ENCODE assay signal across 16 mouse cellular contexts in genomic region chr13:21781639-21782038, GRCm38 (mm10). TPM values are rescaled to one million over a fixed set of nuclear protein-coding genes. Genes with fewer than 3 reads are reported as not detected.
DNase-seq lines count a peak whose midpoint lies in the region; ATAC-seq and TF ChIP-seq lines count a peak whose summit lies in the region.
"Had no signal": no experiment of that assay in that cellular context is flagged by ENCODE, and none has a peak within 500 bp of the region (broad histone marks: within the 10 kb centered on the region; RNA-seq: fewer than 3 reads in every experiment).

No protein-coding gene starts in this region.

- H3K4me3 ChIP-seq in forebrain, embryonic 12.5 days (replicated peaks), result no peak overlapping the region
- H3K4me3 ChIP-seq in forebrain, embryonic 15.5 days, result no peak overlapping the region
- no peak overlapping the region for H3K4me3 ChIP-seq in lung, embryonic 14.5 days (ENCODE audit: low read depth, low read length)
- peak overlapping the region in 1 of 2 experiments; percentile 36; a peak in 3 of 4 replicates for H3K4me3 ChIP-seq in liver, embryonic 14.5 days (ENCODE audit: insufficient read depth in 1 of 2, low read depth in 2 of 2, low read length in 2 of 2)
- H3K4me3 ChIP-seq: left cerebral cortex, adult 2 months had no signal

- 93% methylated on average over 1 of the region's 1 CpGs for WGBS in forebrain, embryonic 12.5 days
- 95% methylated on average over 1 of the region's 1 CpGs for WGBS in forebrain, embryonic 15.5 days
- WGBS in lung, embryonic 14.5 days, result 87% methylated on average over 1 of the region's 1 CpGs
- WGBS in liver, embryonic 14.5 days (ENCODE audit: insufficient replicate concordance), result 83% methylated on average over 1 of the region's 1 CpGs

- no peak overlapping the region for H3K9ac ChIP-seq in forebrain, embryonic 12.5 days
- no peak overlapping the region for H3K9ac ChIP-seq in forebrain, embryonic 15.5 days (replicated peaks)
- H3K9ac ChIP-seq in lung, embryonic 14.5 days, result no peak overlapping the region
- H3K9ac ChIP-seq in liver, embryonic 14.5 days (replicated peaks), result peak overlapping the region; percentile 77
- H3K9ac ChIP-seq: hindbrain, embryonic 15.5 days had no signal

- no peak for TF ChIP-seq EP300 in liver, embryonic 14.5 days (IDR thresholded peaks at IDR 0.05; ENCODE audit: low read depth)

- peaks cover 45% of the 10 kb centered on the region for H3K4me1 ChIP-seq in forebrain, embryonic 12.5 days
- H3K4me1 ChIP-seq in forebrain, embryonic 15.5 days, result peaks cover 56% of the 10 kb centered on the region
- peaks cover 9% of the 10 kb centered on the region; the same call in 1 of the 2 replicates for H3K4me1 ChIP-seq in lung, embryonic 14.5 days (ENCODE audit: insufficient read depth)
- peaks cover 33 to 35% of the 10 kb centered on the region in 2 experiments for H3K4me1 ChIP-seq in liver, embryonic 14.5 days (replicated peaks; ENCODE audit: control insufficient read depth in 2 of 2, insufficient read depth in 2 of 2, low read length in 1 of 2)

- ATAC-seq in forebrain, embryonic 12.5 days (ENCODE audit: low FRiP score), result no peak
- no peak for ATAC-seq in forebrain, embryonic 15.5 days (replicated peaks)
- ATAC-seq in lung, embryonic 14.5 days (ENCODE audit: insufficient read depth), result no peak
- ATAC-seq in liver, embryonic 14.5 days (ENCODE audit: insufficient read depth), result no peak
- ATAC-seq: lung, postnatal 0 days had no signal

- TF ChIP-seq CTCF in lung, embryonic 14.5 days (IDR thresholded peaks at IDR 0.05; ENCODE audit: low read depth), result no peak
- TF ChIP-seq CTCF in liver, embryonic 14.5 days (IDR thresholded peaks at IDR 0.05; ENCODE audit: low read depth), result no peak

- peak overlapping the region; percentile 51; the same call in 1 of the 2 replicates for H3K27ac ChIP-seq in forebrain, embryonic 12.5 days
- H3K27ac ChIP-seq in forebrain, embryonic 15.5 days (replicated peaks), result no peak overlapping the region
- peak overlapping the region; percentile 100 for H3K27ac ChIP-seq in lung, embryonic 14.5 days (ENCODE audit: low read depth)
- H3K27ac ChIP-seq in liver, embryonic 14.5 days, result peak overlapping the region; percentile 97
- H3K27ac ChIP-seq: hindbrain, embryonic 15.5 days; left cerebral cortex, adult 2 months had no signal

- H3K27me3 ChIP-seq in forebrain, embryonic 12.5 days, result no peaks in the 10 kb centered on the region
- H3K27me3 ChIP-seq in forebrain, embryonic 15.5 days, result no peaks in the 10 kb centered on the region
- H3K27me3 ChIP-seq in lung, embryonic 14.5 days (ENCODE audit: insufficient read depth, low read length), result no peaks in the 10 kb centered on the region
- no peaks in the 10 kb centered on the region for H3K27me3 ChIP-seq in liver, embryonic 14.5 days (ENCODE audit: control insufficient read depth, insufficient read depth, low read length)

- H3K4me2 ChIP-seq in forebrain, embryonic 12.5 days, result no peak overlapping the region
- H3K4me2 ChIP-seq in forebrain, embryonic 15.5 days (replicated peaks), result no peak overlapping the region
- peak overlapping the region; percentile 88 for H3K4me2 ChIP-seq in lung, embryonic 14.5 days
- peak overlapping the region; percentile 90 for H3K4me2 ChIP-seq in liver, embryonic 14.5 days (ENCODE audit: low read depth)

- no peak for DNase-seq in lung, embryonic 14.5 days
- no peak for DNase-seq in lung, postnatal 4 days
- DNase-seq in c-Kit-positive CD71-positive TER-119-positive erythroid progenitor cells, embryonic 14.5 days (ENCODE audit: low spot score), result peak; percentile 37
- DNase-seq in liver, embryonic 14.5 days (ENCODE audit: low read depth in 3 of 3, low spot score in 3 of 3), result no peak
- no peak for DNase-seq in adipocyte (ENCODE audit: low spot score)
- no peak for DNase-seq in frontal cortex, postnatal 10 days (ENCODE audit: low spot score in 2 of 2)
- DNase-seq: heart, adult 18-20 months; kidney, postnatal 4 days; thymus, postnatal 36 days had no signal

- H3K36me3 ChIP-seq in forebrain, embryonic 12.5 days (replicated peaks), result no peaks in the 10 kb centered on the region
- H3K36me3 ChIP-seq in forebrain, embryonic 15.5 days, result no peaks in the 10 kb centered on the region
- H3K36me3 ChIP-seq in lung, embryonic 14.5 days (ENCODE audit: insufficient read depth), result no peaks in the 10 kb centered on the region
- no peaks in the 10 kb centered on the region for H3K36me3 ChIP-seq in liver, embryonic 14.5 days (replicated peaks; ENCODE audit: control insufficient read depth, insufficient read depth, low read depth)
- H3K36me3 ChIP-seq: hindbrain, embryonic 15.5 days had no signal

- no peaks in the 10 kb centered on the region for H3K9me3 ChIP-seq in forebrain, embryonic 12.5 days
- H3K9me3 ChIP-seq in forebrain, embryonic 15.5 days, result no peaks in the 10 kb centered on the region
- no peaks in the 10 kb centered on the region for H3K9me3 ChIP-seq in lung, embryonic 14.5 days (ENCODE audit: low read depth, low read length)
- no peaks in the 10 kb centered on the region for H3K9me3 ChIP-seq in liver, embryonic 14.5 days (ENCODE audit: control insufficient read depth, low read length)
- H3K9me3 ChIP-seq: hindbrain, embryonic 15.5 days had no signal

RNA-seq across cellular contexts. Expression of gene Hist1h1b, which starts 1.2 kb away (rescaled TPM):
- 44.0 and 46.6 TPM in 2 replicates for polyA plus RNA-seq in forebrain, embryonic 12.5 days (2016; fragmentation: Nextera tagmentation; extraction: Ambion mirVana)
- 9.6 and 13.7 TPM in 2 replicates for polyA plus RNA-seq in forebrain, embryonic 15.5 days (2015; fragmentation: Nextera tagmentation; extraction: Ambion mirVana)
- 18.5 and 19.7 TPM in 2 replicates for polyA plus RNA-seq in lung, embryonic 14.5 days (2014; fragmentation: Nextera tagmentation; extraction: Ambion mirVana)
- polyA plus RNA-seq in liver, embryonic 14.5 days (2012; rRNA removed), result 8.2 and 9.4 TPM in 2 replicates
- polyA plus RNA-seq in liver, embryonic 14.5 days (2014; fragmentation: Nextera tagmentation; extraction: Ambion mirVana), result 19.7 and 20.6 TPM in 2 replicates

RNA-seq across cellular contexts. Expression of gene Hist1h3i, which starts 1.5 kb away (rescaled TPM):
- 166 and 188 TPM in 2 replicates for polyA plus RNA-seq in forebrain, embryonic 12.5 days (2016; fragmentation: Nextera tagmentation; extraction: Ambion mirVana)
- 79.3 and 101 TPM in 2 replicates for polyA plus RNA-seq in forebrain, embryonic 15.5 days (2015; fragmentation: Nextera tagmentation; extraction: Ambion mirVana)
- 237 and 252 TPM in 2 replicates for polyA plus RNA-seq in lung, embryonic 14.5 days (2014; fragmentation: Nextera tagmentation; extraction: Ambion mirVana)
- 37.6 and 93.8 TPM in 2 replicates for polyA plus RNA-seq in liver, embryonic 14.5 days (2012; rRNA removed)
- 299 and 331 TPM in 2 replicates for polyA plus RNA-seq in liver, embryonic 14.5 days (2014; fragmentation: Nextera tagmentation; extraction: Ambion mirVana)

RNA-seq across cellular contexts. Expression of gene Hist1h2an, which starts 5.4 kb away (rescaled TPM):
- 13.9 and 15.0 TPM in 2 replicates for polyA plus RNA-seq in forebrain, embryonic 12.5 days (2016; fragmentation: Nextera tagmentation; extraction: Ambion mirVana)
- polyA plus RNA-seq in forebrain, embryonic 15.5 days (2015; fragmentation: Nextera tagmentation; extraction: Ambion mirVana), result 2.6 and 3.0 TPM in 2 replicates
- polyA plus RNA-seq in lung, embryonic 14.5 days (2014; fragmentation: Nextera tagmentation; extraction: Ambion mirVana), result 7.2 and 8.9 TPM in 2 replicates
- 10.9 and 22.9 TPM in 2 replicates for polyA plus RNA-seq in liver, embryonic 14.5 days (2012; rRNA removed)
- 12.7 and 14.7 TPM in 2 replicates for polyA plus RNA-seq in liver, embryonic 14.5 days (2014; fragmentation: Nextera tagmentation; extraction: Ambion mirVana)
- polyA plus RNA-seq: frontal cortex, adult 2 months; midbrain, postnatal 0 days had no signal

RNA-seq across cellular contexts. Expression of gene Hist1h2bp, which starts 5.6 kb away (rescaled TPM):
- polyA plus RNA-seq in forebrain, embryonic 12.5 days (2016; fragmentation: Nextera tagmentation; extraction: Ambion mirVana), result 3.0 and 5.2 TPM in 2 replicates
- polyA plus RNA-seq in forebrain, embryonic 15.5 days (2015; fragmentation: Nextera tagmentation; extraction: Ambion mirVana), result 0.67 and 1.9 TPM in 2 replicates
- polyA plus RNA-seq in lung, embryonic 14.5 days (2014; fragmentation: Nextera tagmentation; extraction: Ambion mirVana), result 2.0 and 3.4 TPM in 2 replicates
- 2.6 and 4.2 TPM in 2 replicates for polyA plus RNA-seq in liver, embryonic 14.5 days (2012; rRNA removed)
- 3.0 and 4.1 TPM in 2 replicates for polyA plus RNA-seq in liver, embryonic 14.5 days (2014; fragmentation: Nextera tagmentation; extraction: Ambion mirVana)

RNA-seq across cellular contexts. Expression of gene Hist1h2bn, which starts 27.7 kb away (rescaled TPM):
- 4.9 and 5.2 TPM in 2 replicates for polyA plus RNA-seq in forebrain, embryonic 12.5 days (2016; fragmentation: Nextera tagmentation; extraction: Ambion mirVana)
- 1.2 and 2.6 TPM in 2 replicates for polyA plus RNA-seq in forebrain, embryonic 15.5 days (2015; fragmentation: Nextera tagmentation; extraction: Ambion mirVana)
- polyA plus RNA-seq in lung, embryonic 14.5 days (2014; fragmentation: Nextera tagmentation; extraction: Ambion mirVana), result 2.0 and 3.1 TPM in 2 replicates
- polyA plus RNA-seq in liver, embryonic 14.5 days (2012; rRNA removed), result 25.2 and 29.5 TPM in 2 replicates
- polyA plus RNA-seq in liver, embryonic 14.5 days (2014; fragmentation: Nextera tagmentation; extraction: Ambion mirVana), result 5.4 and 5.7 TPM in 2 replicates
- polyA plus RNA-seq: hindbrain, embryonic 15.5 days; midbrain, postnatal 0 days had no signal

Comparison
In these comparisons a context has a peak if more than half of its experiments do, and no peak if none do; other contexts are left out.
1. H3K4me2 ChIP-seq: peak in lung, embryonic 14.5 days (single experiment) and liver, embryonic 14.5 days (single experiment); none in forebrain, embryonic 12.5 days (single experiment) and forebrain, embryonic 15.5 days (single experiment).